Mouse (Mus musculus) embryonic stem cell, embryonic (primary cell): ENCODE measurements around the gene BC005537.

Source experiments
- CTCF ChIA-PET, 4 experiments: fragments of 300-600 bp in 2 of 4; fragments of 350-600 bp in 2 of 4; sonication (Branson Sonifier 250); formaldehyde crosslinking; loops; one replicate each; lab custom pipeline; 2022; ENCODE audit warnings: inconsistent platforms in 2 of 4; lab: Charles Lee
- POLR2A ChIA-PET, 4 experiments: fragments of 300-600 bp in 2 of 4; fragments of 350-600 bp in 2 of 4; sonication (Branson Sonifier 250); formaldehyde crosslinking; loops; one replicate each; lab custom pipeline; 2022; ENCODE audit warnings: antibody characterized with exemption in 4 of 4, inconsistent platforms in 1 of 4; lab: Charles Lee

The BC005537 gene

DNA sequence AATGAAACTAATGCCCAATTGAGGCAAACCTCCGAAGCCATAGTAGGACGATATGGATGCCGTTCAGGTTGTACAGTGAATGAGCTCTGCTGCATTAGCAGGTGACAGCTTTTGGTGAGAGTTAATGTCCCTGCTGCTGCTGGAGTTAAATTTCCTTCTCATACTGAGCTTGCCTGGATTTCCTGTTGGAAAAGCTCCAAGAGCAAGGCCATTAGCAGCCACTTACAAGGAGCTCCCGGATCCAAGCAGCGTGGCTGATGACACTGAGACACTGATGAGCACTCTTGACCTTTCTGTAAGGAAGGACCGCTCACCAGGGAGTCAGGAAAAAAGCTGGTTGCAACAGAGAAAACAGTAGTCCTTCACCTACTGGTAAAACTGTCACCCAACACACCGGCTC is 60.6 kb downstream of the BC005537 start:
- CTCF ChIA-PET, result interaction anchor here (0.7 to 1.9 kb wide), 12 partner anchors 9 to 127 kb away, joined by 3 to 9 read pairs (median 4); no protein-coding TSS in a partner anchor
- POLR2A ChIA-PET, result interaction anchor here in 2 of 4 experiments (0.6 to 2.4 kb wide), 10 partner anchors 14 to 1123 kb away, joined by 3 to 8 read pairs (median 4); no protein-coding TSS in a partner anchor

DNA sequence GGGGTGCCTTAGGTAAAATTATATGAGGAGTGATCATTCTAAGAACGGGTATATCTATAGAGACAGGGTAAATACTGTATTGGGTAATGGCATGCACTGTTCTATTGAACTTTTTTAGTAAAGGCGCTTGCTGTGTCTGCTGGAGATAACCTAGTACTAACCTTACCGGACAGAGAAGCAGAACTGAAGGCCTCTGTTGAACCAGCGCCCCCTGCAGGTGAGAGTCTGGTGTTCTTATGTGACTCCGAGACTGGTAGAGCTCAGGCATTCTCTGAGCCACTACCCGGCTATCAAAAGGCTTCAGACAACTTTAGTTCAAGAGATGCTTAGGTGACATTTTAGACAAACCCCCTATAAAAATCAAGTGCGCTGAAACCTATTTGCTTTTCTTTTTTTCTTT is 61.1 kb downstream of the BC005537 start:
- ChIA-PET CTCF (interaction anchor here (0.5 to 1.9 kb wide), 24 partner anchors 10 to 149 kb away, joined by 3 to 10 read pairs (median 3); partner anchors contain the start of gene Aldh5a1 (in 1 of the 4)), POLR2A (interaction anchor here in 2 of 4 experiments (0.6 to 2.4 kb wide), 12 partner anchors 11 to 88 kb away, joined by 3 to 7 read pairs (median 3); no protein-coding TSS in a partner anchor)
